ENCODE assay signal across 12 mouse cellular contexts in genomic region chr1:157253600-157254490, GRCm38 (mm10).
DNase-seq lines count a peak whose midpoint lies in the region; ATAC-seq lines count a peak whose summit lies in the region.
"Had no signal": no experiment of that assay in that cellular context is flagged by ENCODE, and none has a peak within 500 bp of the region (broad histone marks: within the 10 kb centered on the region; RNA-seq: fewer than 3 reads in every experiment).

No protein-coding gene starts in this region.

- peak overlapping the region; percentile 31 for H3K27ac ChIP-seq in forebrain, embryonic 15.5 days (replicated peaks)
- no peak overlapping the region for H3K27ac ChIP-seq in forebrain, embryonic 11.5 days (ENCODE audit: low read depth, low read length)
- H3K27ac ChIP-seq in neural tube, embryonic 13.5 days (replicated peaks) = peak overlapping the region; percentile 50
- H3K27ac ChIP-seq in kidney, embryonic 15.5 days = peak overlapping the region; percentile 62
- H3K27ac ChIP-seq: liver, embryonic 15.5 days had no signal

- H3K4me1 ChIP-seq in forebrain, embryonic 15.5 days = peaks cover 19% of the 10 kb centered on the region
- peaks cover 3% of the 10 kb centered on the region; the same call in 1 of the 2 replicates for H3K4me1 ChIP-seq in forebrain, embryonic 11.5 days (replicated peaks; ENCODE audit: control insufficient read depth, insufficient read depth, low read length)
- peaks cover 11% of the 10 kb centered on the region for H3K4me1 ChIP-seq in neural tube, embryonic 13.5 days (replicated peaks)
- 0 out of 2 replicates have a peak, but pooled peaks cover 3% of the 10 kb centered on the region for H3K4me1 ChIP-seq in kidney, embryonic 15.5 days
- H3K4me1 ChIP-seq: liver, embryonic 15.5 days had no signal

- no peak for DNase-seq in forebrain, embryonic 11.5 days (ENCODE audit: low spot score)
- DNase-seq in neural tube, embryonic 10.5 days (ENCODE audit: extremely low spot score, low spot score) = no peak
- no peak for DNase-seq in gastrocnemius, adult 18-20 months (ENCODE audit: low spot score)
- no peak for DNase-seq in B cell, adult 2 months
- DNase-seq in left cerebral cortex, adult 8-10 months (ENCODE audit: low spot score in 2 of 2) = no peak
- DNase-seq: heart, postnatal 14 days; thymus, postnatal 36 days had no signal

- no peaks in the 10 kb centered on the region for H3K27me3 ChIP-seq in forebrain, embryonic 15.5 days
- H3K27me3 ChIP-seq in forebrain, embryonic 11.5 days (ENCODE audit: control insufficient read depth, insufficient read depth, low read length) = no peaks in the 10 kb centered on the region
- no peaks in the 10 kb centered on the region for H3K27me3 ChIP-seq in neural tube, embryonic 13.5 days
- no peaks in the 10 kb centered on the region for H3K27me3 ChIP-seq in kidney, embryonic 15.5 days
- H3K27me3 ChIP-seq: liver, embryonic 15.5 days had no signal

- no peaks in the 10 kb centered on the region for H3K36me3 ChIP-seq in forebrain, embryonic 15.5 days
- no peaks in the 10 kb centered on the region for H3K36me3 ChIP-seq in forebrain, embryonic 11.5 days (ENCODE audit: control insufficient read depth, insufficient read depth, low read length)
- no peaks in the 10 kb centered on the region for H3K36me3 ChIP-seq in neural tube, embryonic 13.5 days
- no peaks in the 10 kb centered on the region for H3K36me3 ChIP-seq in kidney, embryonic 15.5 days
- H3K36me3 ChIP-seq: liver, embryonic 15.5 days had no signal

- H3K4me2 ChIP-seq in forebrain, embryonic 15.5 days (replicated peaks) = no peak overlapping the region
- H3K4me2 ChIP-seq in forebrain, embryonic 11.5 days (ENCODE audit: low read depth, low read length, severe bottlenecking) = no peak overlapping the region
- H3K4me2 ChIP-seq in neural tube, embryonic 13.5 days = no peak overlapping the region
- H3K4me2 ChIP-seq in kidney, embryonic 15.5 days = 0 out of 2 replicates have a peak overlapping the region, but pooled peaks have one; percentile 12
- H3K4me2 ChIP-seq: liver, embryonic 15.5 days had no signal

- H3K4me3 ChIP-seq in forebrain, embryonic 15.5 days = no peak overlapping the region
- H3K4me3 ChIP-seq in forebrain, embryonic 11.5 days (ENCODE audit: low read depth, low read length) = no peak overlapping the region
- H3K4me3 ChIP-seq in neural tube, embryonic 13.5 days = no peak overlapping the region
- no peak overlapping the region for H3K4me3 ChIP-seq in kidney, embryonic 15.5 days (replicated peaks)
- H3K4me3 ChIP-seq: erythroblast, embryonic 14.5 days; liver, embryonic 15.5 days had no signal

- ATAC-seq in forebrain, embryonic 15.5 days (replicated peaks) = 0 out of 2 replicates have a peak, but pooled peaks have one; percentile 46
- ATAC-seq in forebrain, embryonic 11.5 days (replicated peaks; ENCODE audit: low FRiP score) = no peak
- no peak for ATAC-seq in neural tube, embryonic 13.5 days (ENCODE audit: low read depth)
- no peak for ATAC-seq in kidney, embryonic 15.5 days (replicated peaks; ENCODE audit: low FRiP score)

- no peak overlapping the region for H3K9ac ChIP-seq in forebrain, embryonic 15.5 days (replicated peaks)
- H3K9ac ChIP-seq in forebrain, embryonic 11.5 days (ENCODE audit: low read length) = no peak overlapping the region
- no peak overlapping the region for H3K9ac ChIP-seq in neural tube, embryonic 13.5 days
- no peak overlapping the region for H3K9ac ChIP-seq in kidney, embryonic 15.5 days
- H3K9ac ChIP-seq: liver, embryonic 15.5 days had no signal

- no peaks in the 10 kb centered on the region for H3K9me3 ChIP-seq in forebrain, embryonic 15.5 days
- no peaks in the 10 kb centered on the region for H3K9me3 ChIP-seq in forebrain, embryonic 11.5 days (ENCODE audit: control insufficient read depth, low read length)
- H3K9me3 ChIP-seq in neural tube, embryonic 13.5 days = no peaks in the 10 kb centered on the region
- H3K9me3 ChIP-seq in kidney, embryonic 15.5 days (replicated peaks) = no peaks in the 10 kb centered on the region
- H3K9me3 ChIP-seq: liver, embryonic 15.5 days had no signal

- WGBS in forebrain, embryonic 15.5 days = 52% methylated on average over 9 of the region's 9 CpGs
- 74% methylated on average over 9 of the region's 9 CpGs for WGBS in forebrain, embryonic 11.5 days
- WGBS in neural tube, embryonic 13.5 days = 45% methylated on average over 9 of the region's 9 CpGs
- 51% methylated on average over 9 of the region's 9 CpGs for WGBS in kidney, embryonic 15.5 days
